Mouse (Mus musculus) bone marrow macrophage, adult 2 months (primary cell): ENCODE results near the gene 1810024B03Rik.

Experiments used
- CTCF ChIP-seq: IDR thresholded peaks from 2 replicates; pipeline ENCODE4 v1.5.1; 2012; ENCODE audit warnings: low read depth, mild to moderate bottlenecking, low read length, moderate library complexity
- POLR2A ChIP-seq: IDR thresholded peaks from 2 replicates; pipeline ENCODE4 v1.6.1; 2012; ENCODE audit warnings: mild to moderate bottlenecking, low read depth, low read length, borderline replicate concordance

DNA sequence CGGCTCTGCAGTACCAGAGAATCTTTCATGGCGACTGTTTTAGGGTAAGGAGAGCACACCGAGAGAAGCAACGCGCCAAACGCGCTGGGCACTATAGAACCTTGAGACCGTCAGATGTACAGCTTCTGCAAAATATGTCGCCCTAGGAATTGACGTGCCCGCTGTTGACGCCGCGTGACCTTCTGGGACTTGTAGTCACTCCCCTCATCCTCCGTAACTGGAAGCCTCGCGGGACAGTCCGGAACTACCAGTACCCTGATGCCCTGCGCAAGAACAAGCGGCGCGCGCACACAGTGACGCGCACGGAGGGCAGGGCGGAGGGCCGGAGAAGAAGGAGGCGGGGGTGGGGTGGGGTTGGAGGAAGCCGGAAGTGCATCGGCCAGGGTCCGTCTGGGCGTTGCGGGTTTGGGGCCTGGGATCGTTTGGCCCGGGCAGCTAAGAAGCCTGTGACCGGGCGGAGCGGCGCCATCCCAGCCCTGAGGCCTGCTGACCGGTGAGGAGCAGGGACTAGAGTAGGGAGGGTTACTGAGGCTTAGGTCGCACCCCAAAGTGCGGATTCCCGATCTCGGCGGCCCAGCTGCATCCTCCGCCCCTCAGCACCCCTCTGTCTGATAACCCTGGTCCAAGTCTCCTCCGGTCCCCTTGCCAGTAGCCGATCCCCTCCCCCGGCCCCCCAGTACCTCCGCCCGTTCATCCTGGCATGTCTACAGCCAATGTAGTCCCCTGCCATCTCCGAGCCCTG lies 39.7 kb upstream of the 1810024B03Rik start, which contains the start of the genes Ciao1 and Tmem127:
- no peak for TF ChIP-seq CTCF
- no peak for TF ChIP-seq POLR2A
